Mouse (Mus musculus) kidney, embryonic 14.5 days (tissue): ENCODE measurements around the gene Zfp319. TPM values are rescaled to one million over a fixed set of nuclear protein-coding genes. Genes with fewer than 3 reads are reported as not detected.

Source experiments
- ATAC-seq: fragments of 200-750 bp; cut with Nextera tagmentation; 2 replicates; pipeline ENCODE4 v1.8.0; 2017; ENCODE audit warnings: moderate number of reproducible peaks, mild to moderate bottlenecking, moderate TSS enrichment, moderate library complexity; ENCODE audit not compliant: low FRiP score, low TSS enrichment
- H3K27ac ChIP-seq: fragments of 300-500 bp; sonication (generic); 2 replicates; pipeline ENCODE4 v1.5.1; 2014; ENCODE audit warnings: low read depth, mild to moderate bottlenecking, low read length, moderate library complexity, mixed read lengths
- H3K27me3 ChIP-seq: fragments of 300-500 bp; sonication (generic); 2 replicates; pipeline ENCODE4 v1.6.1; 2014; ENCODE audit warnings: mild to moderate bottlenecking, low read length; ENCODE audit not compliant: control insufficient read depth, insufficient read depth
- H3K36me3 ChIP-seq: fragments of 300-500 bp; sonication (generic); 2 replicates; pipeline ENCODE4 v1.6.1; 2014; ENCODE audit warnings: low read length, mixed read lengths; ENCODE audit not compliant: control insufficient read depth, insufficient read depth
- H3K4me1 ChIP-seq: fragments of 300-500 bp; sonication (generic); 2 replicates; pipeline ENCODE4 v1.6.1; 2014; ENCODE audit warnings: low read length, mixed read lengths; ENCODE audit not compliant: control insufficient read depth, insufficient read depth
- H3K4me2 ChIP-seq: fragments of 300-500 bp; sonication (generic); replicated peaks from 2 replicates; pipeline ENCODE4 v1.6.1; 2014; ENCODE audit warnings: low read depth, mild to moderate bottlenecking, low read length
- H3K4me3 ChIP-seq: fragments of 300-500 bp; sonication (generic); 2 replicates; pipeline ENCODE4 v1.5.1; 2014; ENCODE audit warnings: mild to moderate bottlenecking, low read length
- H3K9ac ChIP-seq: fragments of 300-500 bp; sonication (generic); 2 replicates; pipeline ENCODE4 v1.6.1; 2014; ENCODE audit warnings: low read depth, mild to moderate bottlenecking, low read length, moderate library complexity
- H3K9me3 ChIP-seq: fragments of 300-500 bp; sonication (generic); 2 replicates; pipeline ENCODE4 v1.6.1; 2016; ENCODE audit warnings: low read length; ENCODE audit not compliant: control insufficient read depth
- WGBS: fragments of 180-500 bp; shearing (Covaris S2); extraction: QIAGEN DNeasy Blood & Tissue Kit; methylation state at CpG from one replicate; pipeline ENCODE4 v1.1.7; 2014; 5-methylcytosine and 5-hydroxymethylcytosine counted together
- polyA plus RNA-seq: library from polyadenylated mRNA; unstranded; fragments of >200 nt; fragmentation: Nextera tagmentation; extraction: Ambion mirVana; gene quantifications from 2 replicates; pipeline ENCODE4 v1.2.1, GENCODE M21; 2014

Zfp319 gene
- polyA plus RNA-seq, 1 experiment from 2014 or later = 8.7 TPM

DNA sequence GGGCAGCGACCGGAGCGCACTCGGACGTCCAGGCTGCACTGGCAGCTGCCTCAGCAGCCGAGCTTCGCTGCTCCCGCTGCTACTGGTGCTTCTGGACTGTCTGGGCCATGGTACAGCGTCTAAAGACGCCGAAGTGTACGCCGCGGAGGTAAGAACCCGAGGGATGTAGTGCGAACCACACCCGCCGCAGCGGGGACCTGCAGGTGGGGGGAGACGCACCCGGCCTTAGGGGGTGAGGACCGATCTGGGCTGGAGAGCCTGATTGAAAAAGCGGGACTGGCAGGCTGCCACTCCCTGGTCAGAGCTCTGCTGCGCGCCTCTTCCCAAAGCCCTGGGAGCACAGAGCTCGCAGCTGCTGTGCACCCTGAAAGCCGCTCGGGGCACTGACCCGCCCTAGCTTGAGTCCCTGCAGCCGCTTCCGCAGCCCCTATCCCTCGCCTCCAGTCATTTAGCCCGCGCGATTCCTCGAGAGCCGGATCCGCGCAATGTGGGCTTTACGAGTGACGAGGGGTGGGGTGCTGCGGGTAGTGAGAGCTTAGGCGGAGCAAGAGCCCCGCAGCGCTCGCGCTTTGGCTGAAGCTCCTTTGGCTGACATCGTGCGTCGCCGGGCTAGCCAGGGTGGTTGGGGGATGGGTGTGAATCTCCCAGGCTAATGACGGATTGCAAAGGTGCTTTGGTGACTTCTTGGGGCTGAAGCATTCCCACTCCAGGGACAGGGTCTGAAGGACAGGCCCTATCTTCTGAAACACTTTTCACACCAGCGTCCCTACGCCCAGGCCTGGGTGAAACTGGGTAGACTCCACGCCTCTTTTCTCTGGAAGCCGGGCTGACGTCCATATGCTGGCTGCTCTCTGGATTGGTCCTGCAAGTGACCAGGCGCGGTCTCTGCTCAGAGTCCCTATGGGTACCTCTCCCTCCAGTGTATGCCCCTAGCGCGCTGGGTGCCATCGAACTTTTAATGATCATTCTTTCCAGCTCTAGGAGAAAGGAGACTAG, 21.4 kb upstream of the Zfp319 start:
- Histone ChIP-seq H3K4me3 (peak overlapping the region; percentile 80), H3K9me3 (no peaks in the 10 kb centered on the region), H3K4me2 (peak overlapping the region; percentile 99), H3K27ac (peak overlapping the region; percentile 65; the same call in 1 of the 2 replicates), H3K36me3 (no peaks in the 10 kb centered on the region), H3K4me1 (peaks cover 7% of the 10 kb centered on the region; the same call in 1 of the 2 replicates), H3K9ac (peak overlapping the region; percentile 83), H3K27me3 (peaks cover 5% of the 10 kb centered on the region; the same call in 1 of the 2 replicates)
- ATAC-seq = peak; percentile 56
- 3% methylated on average over 62 of the region's 62 CpGs for WGBS

DNA sequence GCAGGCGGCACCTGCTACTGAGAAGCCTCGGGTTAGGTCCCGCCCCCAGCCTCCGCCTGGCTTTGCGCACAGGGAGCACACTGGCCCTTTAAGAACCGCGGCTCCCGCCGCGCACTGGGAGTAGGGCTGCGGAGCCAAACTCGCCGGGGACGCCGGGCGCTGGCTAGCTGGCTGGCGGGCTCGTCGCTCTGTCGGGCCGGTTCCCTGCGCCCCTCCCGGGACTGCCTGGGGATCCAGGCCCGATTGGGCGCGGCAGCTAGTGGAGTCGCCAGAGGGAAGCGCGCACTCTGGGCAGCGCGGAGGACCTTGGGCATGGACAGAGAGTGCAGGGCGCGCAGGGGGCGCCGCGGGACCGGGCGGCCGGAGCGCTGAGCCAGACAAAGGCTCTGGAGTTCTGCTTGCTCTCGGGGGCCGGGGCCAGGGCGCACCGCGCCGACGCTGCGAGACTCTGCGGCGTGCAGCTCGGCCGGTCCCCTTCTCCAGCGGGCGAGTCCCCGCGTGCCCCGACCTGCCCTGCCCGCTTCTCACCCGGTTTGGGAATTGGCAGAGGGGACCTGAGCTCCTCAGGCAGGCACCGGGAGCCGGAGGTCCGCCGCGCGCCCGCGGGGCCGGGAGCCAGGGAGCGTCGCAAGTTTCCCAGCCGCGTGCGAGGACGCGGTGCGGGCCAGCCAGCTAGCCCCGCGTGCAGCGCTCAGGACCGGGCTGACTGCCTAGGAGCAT, 20.6 kb upstream of the Zfp319 start, which contains the start of gene Mmp15:
Mmp15 (plus strand) TSS at position 118 of the 720 bp plus-strand sequence.
- Histone ChIP-seq H3K36me3 (no peaks in the 10 kb centered on the region), H3K9ac (peak within 1 kb of the TSS; percentile 83), H3K9me3 (no peaks in the 10 kb centered on the region), H3K4me1 (peaks cover 7% of the 10 kb centered on the region; the same call in 1 of the 2 replicates), H3K4me2 (peak within 1 kb of the TSS; percentile 99), H3K27ac (peak within 1 kb of the TSS; percentile 65), H3K4me3 (peak within 1 kb of the TSS; percentile 80), H3K27me3 (peaks cover 5% of the 10 kb centered on the region; the same call in 1 of the 2 replicates)
- ATAC-seq = peak; percentile 81
- WGBS = under 1% methylated on average over 62 of the region's 80 CpGs

DNA sequence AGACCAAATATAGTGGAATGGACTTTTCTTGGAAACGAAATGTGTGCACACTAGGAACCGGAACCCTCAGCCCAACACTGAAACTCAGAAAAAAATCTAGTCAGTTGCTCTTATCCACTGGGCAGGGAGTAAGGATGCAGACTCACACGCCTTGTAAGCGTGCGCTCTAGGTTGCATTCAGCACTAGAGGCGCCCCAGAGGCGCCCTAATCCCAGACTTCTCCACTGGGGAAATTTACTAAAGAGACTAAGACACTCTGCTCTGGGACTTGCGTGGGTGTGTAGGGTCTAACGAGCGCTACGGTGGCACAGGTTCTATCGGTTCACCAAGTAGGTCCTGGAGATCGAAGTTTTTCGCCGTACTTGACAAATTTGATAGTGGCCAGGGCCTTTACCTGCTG, 19.7 kb upstream of the Zfp319 start:
- no peak overlapping the region for H3K27ac ChIP-seq
- peak overlapping the region; percentile 80 for H3K4me3 ChIP-seq
- H3K4me2 ChIP-seq = peak overlapping the region; percentile 99
- H3K9me3 ChIP-seq = no peaks in the 10 kb centered on the region
- ATAC-seq = peak; percentile 25; the same call in 1 of the 2 replicates
- no peak overlapping the region for H3K9ac ChIP-seq
- peaks cover 12% of the 10 kb centered on the region for H3K4me1 ChIP-seq
- WGBS = 2% methylated on average over 15 of the region's 15 CpGs
- H3K36me3 ChIP-seq = no peaks in the 10 kb centered on the region
- H3K27me3 ChIP-seq = peaks cover 5% of the 10 kb centered on the region; the same call in 1 of the 2 replicates

DNA sequence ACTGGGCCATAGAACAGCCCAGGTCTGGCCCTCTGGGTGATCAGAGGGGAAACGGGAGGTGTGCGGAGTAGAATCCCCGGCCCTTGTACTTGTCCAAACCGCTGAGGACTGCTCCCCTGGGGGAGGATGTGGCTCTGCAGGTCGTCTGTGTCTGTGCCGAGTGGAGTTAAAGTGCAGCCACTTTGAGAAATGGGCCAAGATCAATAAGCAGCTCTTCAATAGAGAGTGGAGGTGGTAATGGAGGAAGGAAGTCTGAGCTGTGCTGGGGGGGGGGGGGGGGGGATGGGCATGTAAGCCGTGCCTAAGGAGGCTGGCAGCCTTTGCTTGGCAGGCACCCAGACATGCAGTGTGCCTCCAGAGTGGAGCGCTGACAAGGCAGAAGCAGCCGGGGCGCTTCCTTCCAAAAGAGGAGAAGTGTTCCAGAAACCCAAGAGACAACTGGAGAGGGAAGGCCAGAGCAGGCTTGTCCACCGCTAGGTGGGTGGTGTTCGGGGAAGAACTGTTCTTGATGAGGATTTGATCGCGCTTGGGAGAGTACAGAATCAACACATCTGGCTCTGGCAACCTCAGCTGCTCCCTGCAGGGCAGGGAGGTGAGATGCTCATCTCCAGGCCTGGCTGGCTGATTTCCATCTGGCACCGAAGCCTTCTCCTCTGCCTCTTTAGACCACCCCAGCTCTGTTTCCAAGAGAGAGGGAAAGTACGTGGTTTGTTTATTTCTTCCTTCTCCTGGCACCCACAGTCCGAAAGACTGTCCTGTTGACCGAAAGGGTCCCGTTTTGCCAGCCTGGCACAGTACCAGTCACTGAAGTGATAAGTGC, 17.3 kb upstream of the Zfp319 start:
- peaks cover 12% of the 10 kb centered on the region for H3K4me1 ChIP-seq
- 67% methylated on average over 19 of the region's 19 CpGs for WGBS
- H3K9me3 ChIP-seq = no peaks in the 10 kb centered on the region
- H3K27ac ChIP-seq = no peak overlapping the region
- no peak overlapping the region for H3K4me2 ChIP-seq
- peaks cover 5% of the 10 kb centered on the region; the same call in 1 of the 2 replicates for H3K27me3 ChIP-seq
- peaks cover 3% of the 10 kb centered on the region; the same call in 1 of the 2 replicates for H3K36me3 ChIP-seq
- ATAC-seq = no peak
- no peak overlapping the region for H3K9ac ChIP-seq
- H3K4me3 ChIP-seq = no peak overlapping the region

DNA sequence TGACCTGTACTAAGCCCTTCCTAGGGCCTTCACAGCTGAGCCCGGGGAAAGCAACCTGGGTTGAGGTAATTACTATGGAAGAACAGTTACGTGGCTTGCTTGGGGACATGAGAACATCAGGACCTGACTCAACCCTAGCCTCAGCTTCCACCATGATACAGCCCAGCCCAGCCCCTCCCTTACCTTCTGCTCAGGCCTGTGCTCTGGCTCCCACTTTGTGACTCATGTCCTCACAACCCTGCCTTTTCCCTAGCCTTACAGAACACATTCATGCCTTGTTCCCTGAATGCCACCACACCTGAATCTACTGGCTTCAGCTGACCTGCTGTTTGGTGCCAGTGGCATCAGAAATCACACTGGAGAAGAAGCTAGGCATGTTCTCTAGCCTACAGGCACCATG, 16.6 kb upstream of the Zfp319 start:
- Histone ChIP-seq H3K4me3 (no peak overlapping the region), H3K4me1 (peaks cover 7% of the 10 kb centered on the region; the same call in 1 of the 2 replicates), H3K4me2 (no peak overlapping the region), H3K27me3 (peaks cover 3% of the 10 kb centered on the region; the same call in 1 of the 2 replicates), H3K27ac (no peak overlapping the region), H3K9ac (no peak overlapping the region), H3K36me3 (peaks cover 6% of the 10 kb centered on the region; the same call in 1 of the 2 replicates), H3K9me3 (no peaks in the 10 kb centered on the region)
- no peak for ATAC-seq
- WGBS = 94% methylated on average over 2 of the region's 2 CpGs

DNA sequence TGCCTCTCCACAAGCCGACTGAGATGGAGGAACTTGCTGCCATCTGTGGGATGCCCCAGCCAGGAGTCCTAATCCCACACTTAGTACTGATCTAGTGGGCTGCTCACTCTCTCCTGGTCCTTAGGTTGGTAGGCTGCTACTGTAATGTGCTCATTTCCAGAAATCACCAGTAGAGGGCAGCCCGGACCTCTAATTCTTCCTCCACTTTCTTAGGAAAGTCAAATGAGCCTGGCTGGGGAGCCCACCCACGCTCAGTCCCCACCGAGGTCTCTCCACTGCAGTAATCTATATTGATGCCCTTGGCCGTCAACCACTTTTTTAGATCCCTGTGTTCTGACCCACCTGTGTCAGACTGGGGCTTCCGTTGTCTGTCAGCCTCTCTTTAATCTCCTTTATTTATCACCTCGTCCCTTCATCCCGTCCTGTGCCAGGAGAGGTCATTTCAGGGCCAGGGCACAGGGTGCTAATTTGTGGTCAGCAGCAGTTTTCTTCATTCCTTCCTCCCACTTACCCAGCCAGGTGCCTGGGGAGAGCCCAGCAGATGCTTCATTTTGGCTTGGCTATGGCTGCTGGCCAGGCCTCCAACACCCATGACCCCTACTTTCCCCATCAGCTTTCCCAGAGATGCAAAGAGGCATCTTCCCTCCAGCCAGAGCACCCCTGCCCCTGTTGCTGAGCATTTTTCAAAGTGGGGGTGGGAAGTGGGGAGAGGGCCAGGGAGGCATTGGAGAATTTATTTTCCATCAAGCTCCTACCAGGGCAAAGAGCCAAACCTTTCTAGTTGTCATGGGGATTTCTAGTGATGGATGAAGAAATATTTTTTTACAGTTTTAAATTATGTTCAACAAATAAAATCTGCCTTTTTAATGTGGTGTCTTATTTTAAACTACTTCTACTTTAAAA, 15.1 kb upstream of the Zfp319 start:
- Histone ChIP-seq H3K4me3 (no peak overlapping the region), H3K36me3 (peaks cover 12% of the 10 kb centered on the region; the same call in 1 of the 2 replicates), H3K27ac (no peak overlapping the region), H3K4me1 (peaks cover 4% of the 10 kb centered on the region; the same call in 1 of the 2 replicates), H3K4me2 (no peak overlapping the region), H3K9ac (no peak overlapping the region), H3K9me3 (no peaks in the 10 kb centered on the region), H3K27me3 (no peaks in the 10 kb centered on the region)
- peak; percentile 72 for ATAC-seq
- 13% methylated on average over 8 of the region's 8 CpGs for WGBS

DNA sequence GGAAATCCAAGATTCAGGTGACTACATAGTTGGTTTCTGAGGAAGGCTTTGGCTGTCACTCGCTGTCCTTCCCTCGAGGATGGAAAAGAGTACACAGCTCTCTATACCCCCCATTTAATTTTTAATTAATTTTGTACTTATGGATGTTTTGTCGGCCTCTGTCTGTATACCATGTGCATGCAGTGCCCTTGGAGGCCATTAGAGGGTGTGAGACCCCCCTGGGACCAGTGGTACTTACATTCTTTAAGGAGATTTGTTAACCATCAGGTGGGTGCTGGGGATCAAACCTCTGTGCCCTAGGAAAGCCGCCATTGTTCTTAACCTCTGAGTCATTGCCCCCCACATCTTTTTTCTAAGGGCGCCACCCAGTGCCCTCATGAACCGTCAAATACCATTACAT, 12.9 kb upstream of the Zfp319 start:
- 79% methylated on average over 6 of the region's 6 CpGs for WGBS
- H3K4me1 ChIP-seq = peaks cover 4% of the 10 kb centered on the region; the same call in 1 of the 2 replicates
- peaks cover 22% of the 10 kb centered on the region; the same call in 1 of the 2 replicates for H3K36me3 ChIP-seq
- H3K9me3 ChIP-seq = no peaks in the 10 kb centered on the region
- H3K9ac ChIP-seq = no peak overlapping the region
- ATAC-seq = no peak
- no peak overlapping the region for H3K4me2 ChIP-seq
- H3K27ac ChIP-seq = no peak overlapping the region
- H3K27me3 ChIP-seq = no peaks in the 10 kb centered on the region
- no peak overlapping the region for H3K4me3 ChIP-seq
